Mouse (Mus musculus): ENCODE measurements around the gene Sox5.

The Sox5 gene

DNA sequence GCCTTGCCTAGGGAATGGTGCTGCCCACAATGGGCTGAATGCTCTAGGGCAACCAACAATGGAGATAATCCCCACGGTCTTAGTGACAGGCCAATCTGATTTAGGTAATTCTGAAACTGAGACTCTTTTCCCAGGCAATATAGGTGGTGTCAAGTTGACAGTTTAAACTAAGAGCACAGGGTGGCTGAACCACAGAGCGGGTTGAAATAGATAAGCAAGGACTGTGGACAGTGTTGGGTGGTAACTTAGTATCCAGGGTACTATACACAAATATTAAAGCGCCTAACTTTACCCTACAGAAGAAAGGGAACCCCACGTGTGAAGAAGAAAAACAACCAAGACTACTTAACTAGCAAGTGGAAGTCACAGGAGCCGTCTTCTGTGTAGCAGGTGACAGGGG is 838.7 kb downstream of the Sox5 start:
- in situ Hi-C loops (cut with MboI) = no loop called here

- in situ Hi-C loops (cut with MboI) = no loop called here
Measured at GRCm38 (mm10) chr6:143941291-143941785, 840.4 kb downstream of the Sox5 start.

- in situ Hi-C loops (cut with MboI) = no loop called here
Measured at GRCm38 (mm10) chr6:143923146-143923545, 858.6 kb downstream of the Sox5 start.

GRCm38 (mm10) chr6:143918405-143918947 is 863.3 kb downstream of the Sox5 start:
- in situ Hi-C loops (cut with MboI) = no loop called here

- in situ Hi-C loops (cut with MboI) = no loop called here
Measured at GRCm38 (mm10) chr6:143916152-143916735, 865.5 kb downstream of the Sox5 start.

DNA sequence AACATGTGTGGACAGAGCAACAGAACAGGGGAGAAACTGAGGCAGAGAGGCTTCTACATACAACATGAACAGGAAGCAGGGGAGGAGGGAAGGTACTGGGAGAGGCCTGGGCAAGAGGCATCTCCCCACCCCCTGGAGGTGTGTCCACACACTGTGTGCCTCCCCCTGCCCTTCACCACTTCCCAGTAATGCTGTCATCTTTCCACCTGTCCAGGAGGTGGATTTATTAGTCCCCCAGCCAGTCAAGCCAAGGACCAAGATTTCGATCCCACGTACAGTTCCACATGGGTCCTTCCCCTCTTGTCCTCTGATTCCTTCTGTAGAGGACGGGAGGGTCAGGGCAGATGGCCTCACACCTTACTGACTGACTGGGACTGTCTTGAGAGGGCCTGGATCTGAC is 866.1 kb downstream of the Sox5 start:
- in situ Hi-C loops (cut with MboI) = no loop called here

- in situ Hi-C loops (cut with MboI) = no loop called here
Measured at GRCm38 (mm10) chr6:143912316-143912715, 869.5 kb downstream of the Sox5 start.

GRCm38 (mm10) chr6:143904693-143905031 is 877.1 kb downstream of the Sox5 start:
- in situ Hi-C loops (cut with MboI) = no loop called here

GRCm38 (mm10) chr6:143903981-143904692 is 877.6 kb downstream of the Sox5 start:
- in situ Hi-C loops (cut with MboI) = no loop called here

DNA sequence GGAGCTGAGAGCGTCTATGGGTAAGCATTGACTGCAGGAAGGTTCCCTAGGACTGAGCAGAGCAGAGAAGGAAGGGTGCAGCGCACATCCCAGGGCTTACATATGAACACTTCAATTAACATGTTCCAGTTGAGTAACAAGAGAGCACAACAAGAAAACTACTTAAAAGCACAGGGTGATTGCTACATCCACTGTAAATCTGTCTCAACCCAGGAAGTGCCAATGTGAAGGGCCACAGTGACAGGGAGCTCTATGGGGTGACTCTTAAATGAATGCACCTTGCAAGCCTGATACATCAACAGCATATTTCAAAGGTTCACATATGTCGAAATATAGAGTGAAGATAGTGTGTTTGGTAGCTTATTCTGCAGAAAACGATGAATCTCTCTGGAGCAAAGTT is 880.9 kb downstream of the Sox5 start:
- in situ Hi-C loops (cut with MboI) = no loop called here

- in situ Hi-C loops (cut with MboI) = no loop called here
Measured at GRCm38 (mm10) chr6:143895092-143895491, 886.7 kb downstream of the Sox5 start.

DNA sequence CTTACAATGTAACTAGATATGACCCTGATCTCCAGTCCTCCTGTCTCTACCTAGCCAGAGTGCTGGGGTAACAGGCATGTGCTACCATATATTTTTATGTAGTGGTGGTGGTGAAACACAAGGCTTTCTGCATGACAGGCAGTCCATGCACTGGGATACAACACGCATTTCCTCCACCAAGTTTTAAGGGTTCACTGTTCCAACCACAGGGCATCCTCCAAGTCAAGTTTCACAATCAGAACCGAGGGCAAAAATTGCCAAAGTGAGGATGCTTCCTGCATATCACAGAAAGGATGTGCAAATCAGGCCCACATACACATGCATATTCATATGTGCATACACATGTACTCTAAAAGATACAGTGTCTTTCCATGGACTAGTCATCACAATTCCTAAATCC is 888.9 kb downstream of the Sox5 start:
- in situ Hi-C loops (cut with MboI) = no loop called here

DNA sequence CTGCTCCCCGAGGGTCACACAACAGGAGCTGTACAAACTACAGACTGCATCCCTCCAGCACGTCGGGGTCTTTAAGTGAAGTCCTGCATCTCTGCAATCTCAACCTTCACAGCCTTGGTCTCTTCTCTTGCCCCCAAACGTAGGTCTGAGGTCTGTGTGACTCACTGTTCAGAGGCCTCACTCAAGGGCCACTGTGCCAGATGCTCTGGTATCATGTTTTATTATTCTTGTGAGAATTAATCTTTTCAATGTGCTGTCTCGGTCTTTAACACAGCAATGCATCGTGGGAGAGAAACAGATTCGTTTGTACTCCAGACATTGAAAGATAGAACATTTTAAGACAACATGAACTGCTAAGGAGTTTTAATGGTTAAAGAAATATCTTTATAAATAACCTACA is 893.2 kb downstream of the Sox5 start:
- in situ Hi-C loops (cut with MboI) = no loop called here

GRCm38 (mm10) chr6:143878525-143878924 is 903.3 kb downstream of the Sox5 start:
- in situ Hi-C loops (cut with MboI) = no loop called here

GRCm38 (mm10) chr6:143868790-143869189 is 913.0 kb downstream of the Sox5 start:
- in situ Hi-C loops (cut with MboI) = no loop called here

DNA sequence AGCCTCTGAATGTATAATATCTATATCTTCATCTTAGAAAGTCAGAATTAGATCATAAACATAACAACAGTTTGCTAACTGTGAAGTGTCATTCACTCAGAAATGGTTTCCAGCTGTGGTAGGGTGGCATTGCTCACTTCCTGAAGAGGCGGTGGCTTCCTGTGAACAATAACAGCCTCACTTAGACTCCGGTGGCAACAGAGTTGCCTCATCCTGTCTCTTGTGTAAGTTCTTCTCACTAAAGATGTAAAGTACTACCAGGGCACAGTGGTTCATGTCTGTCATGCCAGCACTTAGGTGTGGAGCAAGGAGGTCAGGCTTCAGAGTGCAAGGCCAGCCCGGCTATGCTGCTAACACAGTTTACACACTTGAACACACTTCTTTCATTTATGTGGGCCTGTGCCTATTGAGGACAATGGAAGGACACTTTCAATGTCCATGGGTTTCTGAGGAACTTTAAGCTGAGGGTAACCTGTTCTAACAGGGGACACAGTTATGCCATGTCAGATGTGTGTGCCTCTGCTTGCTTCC is 913.6 kb downstream of the Sox5 start:
- in situ Hi-C loops (cut with MboI) = no loop called here

DNA sequence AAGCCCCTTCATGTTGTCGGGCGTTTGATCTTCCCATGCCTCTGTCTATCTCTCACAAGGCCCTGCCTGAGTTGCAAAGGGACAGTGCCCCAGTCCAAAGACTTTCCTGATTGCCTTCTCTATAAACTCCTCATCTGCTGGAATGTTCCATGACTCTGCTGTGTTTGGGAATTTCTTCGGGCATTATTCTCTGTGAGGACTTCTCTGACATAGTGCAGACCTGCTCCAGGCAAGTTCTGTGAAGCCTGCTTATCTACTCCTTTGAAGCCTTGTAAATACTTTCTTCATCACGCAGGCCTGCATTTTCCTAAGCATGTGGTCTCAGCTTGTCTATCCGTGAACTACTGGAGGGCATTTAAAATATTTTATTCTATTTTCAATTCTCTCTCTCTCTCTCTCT is 914.7 kb downstream of the Sox5 start:
- in situ Hi-C loops (cut with MboI) = no loop called here

- in situ Hi-C loops (cut with MboI) = no loop called here
Measured at GRCm38 (mm10) chr6:143866566-143866965, 915.2 kb downstream of the Sox5 start.

DNA sequence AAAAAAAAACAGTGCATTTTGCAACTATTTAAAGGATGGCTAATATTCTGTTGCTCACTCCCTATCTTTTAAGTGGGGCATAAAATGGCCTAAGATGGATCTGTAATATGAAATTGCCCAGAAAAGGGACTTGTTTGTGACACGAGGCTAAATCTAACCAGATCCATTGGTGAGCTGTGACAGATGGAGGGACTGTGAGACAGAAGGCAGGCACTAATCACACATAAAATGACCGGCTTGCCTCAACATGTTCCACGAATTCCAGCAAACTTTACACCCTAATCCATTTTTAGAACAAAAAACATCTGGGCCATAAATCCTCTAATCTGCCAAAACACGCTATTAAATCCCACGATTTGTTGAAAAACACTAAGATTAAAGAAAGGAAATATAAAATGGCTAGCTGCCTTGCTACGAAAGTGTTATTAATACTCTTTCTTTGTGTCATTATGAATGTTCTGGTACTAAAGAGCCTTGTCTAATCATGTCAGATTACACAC is 919.1 kb downstream of the Sox5 start:
- in situ Hi-C loops (cut with MboI) = no loop called here

- in situ Hi-C loops (cut with MboI) = no loop called here
Measured at GRCm38 (mm10) chr6:143860036-143860435, 921.7 kb downstream of the Sox5 start.

DNA sequence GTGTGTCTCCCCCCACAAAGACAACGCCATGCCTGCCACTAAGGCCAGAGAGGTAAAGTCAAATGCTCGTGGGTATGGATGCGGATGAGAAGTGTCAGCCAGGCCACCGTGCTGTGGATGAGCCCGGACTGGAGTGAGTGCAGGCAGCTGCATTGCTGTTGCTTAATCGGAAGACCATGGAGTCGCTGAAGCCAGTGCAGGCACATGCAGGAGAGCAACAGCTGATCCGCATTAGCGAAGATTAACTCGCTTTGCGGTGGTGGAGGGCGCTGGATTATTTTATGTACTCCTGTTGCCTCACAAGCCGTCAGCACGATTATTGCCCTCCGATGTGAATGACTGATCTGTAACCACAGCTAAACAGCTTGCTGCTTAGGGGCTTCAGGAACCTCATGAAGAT is 922.2 kb downstream of the Sox5 start:
- in situ Hi-C loops (cut with MboI) = no loop called here

DNA sequence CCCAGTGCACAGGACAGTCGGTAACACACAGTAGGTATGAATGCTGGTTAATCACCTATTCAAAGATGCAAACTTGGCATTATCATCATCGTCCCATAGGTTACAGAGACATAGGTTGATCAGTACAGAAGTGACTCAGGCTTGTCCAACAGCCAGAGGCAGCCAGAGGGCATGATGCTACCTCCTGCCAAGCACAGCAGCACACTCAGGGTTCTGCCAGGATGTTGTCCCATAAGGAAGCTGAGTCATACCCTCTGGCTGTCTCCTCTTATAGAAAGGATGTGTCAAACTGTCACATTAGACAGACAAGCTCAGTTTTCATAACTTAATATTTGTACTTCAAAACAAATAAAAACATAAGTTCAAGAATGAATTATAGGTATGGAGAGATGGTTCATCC is 923.2 kb downstream of the Sox5 start:
- in situ Hi-C loops (cut with MboI) = no loop called here

- in situ Hi-C loops (cut with MboI) = no loop called here
Measured at GRCm38 (mm10) chr6:143857376-143857775, 924.4 kb downstream of the Sox5 start.

Measured in mature B cell (primary cell).